Mouse (Mus musculus) thymus, postnatal 4 days (tissue): ENCODE data around the gene Tfap2a.

ENCODE experiments used
- DNase-seq: peaks from one replicate; pipeline ENCODE4 v3.0.0; 2021

Tfap2a gene

GRCm38 (mm10) chr13:40711661-40712525 is 26.3 kb downstream of the Tfap2a start:
- no peak for DNase-seq

DNA sequence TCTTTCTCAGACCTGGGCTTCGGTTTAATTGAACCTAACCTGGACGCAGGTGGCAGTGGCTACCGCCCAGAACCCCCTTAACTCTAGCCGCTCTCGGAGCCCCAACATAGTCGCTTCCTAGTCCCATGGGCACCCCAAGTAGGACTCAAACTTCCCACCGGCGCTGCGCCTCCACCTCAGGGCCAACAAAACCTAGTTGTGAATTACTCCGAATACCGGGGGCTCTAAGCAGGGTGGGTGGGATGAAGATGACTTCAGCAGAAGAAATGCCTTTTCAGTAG is 28.2 kb downstream of the Tfap2a start:
- no peak for DNase-seq

- DNase-seq = no peak
These were observed 28.7 kb downstream of the Tfap2a start for GRCm38 (mm10) chr13:40709321-40710061.

- DNase-seq = no peak
These were observed 29.3 kb downstream of the Tfap2a start for GRCm38 (mm10) chr13:40708913-40709312.

DNA sequence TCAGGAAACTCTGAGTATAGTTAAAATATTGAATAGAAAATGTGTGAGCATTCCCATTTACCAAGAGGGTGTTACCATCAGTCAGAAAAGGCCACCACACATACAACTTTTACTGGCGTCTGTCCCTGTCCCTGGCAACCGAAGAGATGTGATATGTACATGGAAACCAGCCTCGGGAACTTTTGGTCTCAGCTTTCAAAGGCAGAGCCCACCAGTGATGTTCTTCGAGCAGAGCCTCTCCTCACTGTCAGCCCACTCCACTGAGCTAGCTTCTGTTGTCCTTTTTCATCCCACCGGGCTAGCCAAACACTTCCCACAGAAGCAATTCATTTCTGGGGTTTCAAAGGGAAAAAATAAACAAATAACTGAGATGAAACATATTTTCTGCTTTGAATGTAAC is 29.9 kb downstream of the Tfap2a start:
- no peak for DNase-seq

GRCm38 (mm10) chr13:40707646-40708045 is 30.5 kb downstream of the Tfap2a start:
- DNase-seq = no peak

GRCm38 (mm10) chr13:40706612-40707011 is 31.6 kb downstream of the Tfap2a start:
- DNase-seq = no peak

DNA sequence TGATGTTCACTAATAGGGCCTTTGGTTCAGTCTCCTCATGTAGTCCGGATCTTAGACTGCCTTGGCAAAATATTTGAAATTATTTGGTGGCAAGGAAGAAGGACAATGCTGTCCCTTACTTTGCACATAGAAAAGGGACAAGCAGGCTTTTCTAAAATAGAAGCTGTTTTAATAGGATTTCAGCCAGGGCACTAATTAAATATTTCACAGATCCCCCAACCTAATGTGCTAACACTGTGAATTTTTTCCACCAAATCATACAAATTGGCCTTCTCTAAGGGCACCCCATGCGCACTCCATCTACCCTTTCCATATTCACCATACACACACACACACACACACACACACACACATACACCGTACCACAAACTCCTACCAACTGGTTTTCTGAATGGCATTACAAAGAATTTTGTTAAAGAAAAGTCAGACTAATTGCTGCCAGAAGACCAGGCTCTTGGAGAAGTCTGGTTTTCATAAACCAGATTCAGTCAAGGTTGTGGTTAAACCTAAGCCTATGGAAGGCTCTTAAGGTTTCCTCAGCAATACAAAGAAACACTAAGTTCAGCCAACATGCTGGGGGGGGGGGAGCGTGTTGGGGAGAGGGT is 32.3 kb downstream of the Tfap2a start:
- DNase-seq = no peak

GRCm38 (mm10) chr13:40704864-40705455 is 33.2 kb downstream of the Tfap2a start:
- DNase-seq = no peak

DNA sequence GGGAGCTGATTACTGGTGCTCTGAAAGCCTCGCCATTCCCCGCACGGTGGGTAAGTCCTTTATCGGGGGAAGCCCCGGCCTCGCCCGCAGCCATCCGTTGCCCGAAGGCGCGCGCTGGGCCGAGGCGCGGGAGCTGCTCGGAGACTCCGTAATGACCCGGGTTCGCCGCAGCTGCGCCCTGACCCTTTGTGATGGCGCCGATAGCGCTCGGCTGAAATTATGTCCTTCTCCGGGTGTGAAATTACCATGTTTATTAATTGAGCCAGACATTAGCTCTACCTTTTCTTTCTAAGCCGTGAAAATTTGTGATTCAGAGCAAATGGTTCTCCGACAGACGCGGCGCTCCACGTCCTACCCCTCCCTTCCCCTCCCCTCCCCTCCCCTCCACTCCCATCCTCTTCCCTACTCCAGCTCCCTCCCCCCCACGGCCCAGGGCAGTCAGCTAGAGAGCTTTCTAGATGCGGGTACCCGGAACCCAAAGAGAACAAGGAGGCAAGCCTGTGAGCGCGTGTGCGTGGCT is 34.1 kb downstream of the Tfap2a start:
- no peak for DNase-seq

DNA sequence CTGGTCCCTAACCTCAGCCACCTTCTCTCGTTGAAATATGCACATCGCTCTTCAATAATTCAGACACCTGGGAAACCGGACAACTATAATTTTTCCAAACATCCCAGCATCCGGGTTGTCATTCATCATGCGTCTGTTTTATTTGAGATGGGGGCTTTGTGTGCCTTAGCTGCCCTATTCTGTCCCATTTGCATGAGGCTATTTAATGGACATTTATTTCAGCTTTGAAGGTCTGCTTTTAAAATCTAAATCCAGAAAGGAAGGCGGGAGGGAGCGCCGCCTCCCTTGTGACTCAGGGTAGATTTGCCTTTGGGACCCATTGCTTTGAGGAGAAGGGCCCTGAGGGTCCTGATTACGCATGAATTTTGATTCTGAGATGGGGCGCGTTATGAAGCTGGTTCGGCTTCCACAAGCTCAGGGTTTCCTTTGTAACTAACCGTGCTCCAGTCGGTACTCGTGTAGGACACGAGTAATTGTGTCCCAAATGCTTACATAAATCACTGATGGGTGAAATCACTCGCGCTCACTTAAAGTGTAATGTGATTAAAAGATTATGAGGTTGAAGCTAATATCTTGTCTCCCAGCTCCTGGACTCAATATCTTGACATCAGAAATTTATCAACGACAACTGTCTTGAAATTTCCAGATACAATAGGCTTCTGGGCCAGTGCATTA is 34.9 kb downstream of the Tfap2a start:
- DNase-seq = no peak

DNA sequence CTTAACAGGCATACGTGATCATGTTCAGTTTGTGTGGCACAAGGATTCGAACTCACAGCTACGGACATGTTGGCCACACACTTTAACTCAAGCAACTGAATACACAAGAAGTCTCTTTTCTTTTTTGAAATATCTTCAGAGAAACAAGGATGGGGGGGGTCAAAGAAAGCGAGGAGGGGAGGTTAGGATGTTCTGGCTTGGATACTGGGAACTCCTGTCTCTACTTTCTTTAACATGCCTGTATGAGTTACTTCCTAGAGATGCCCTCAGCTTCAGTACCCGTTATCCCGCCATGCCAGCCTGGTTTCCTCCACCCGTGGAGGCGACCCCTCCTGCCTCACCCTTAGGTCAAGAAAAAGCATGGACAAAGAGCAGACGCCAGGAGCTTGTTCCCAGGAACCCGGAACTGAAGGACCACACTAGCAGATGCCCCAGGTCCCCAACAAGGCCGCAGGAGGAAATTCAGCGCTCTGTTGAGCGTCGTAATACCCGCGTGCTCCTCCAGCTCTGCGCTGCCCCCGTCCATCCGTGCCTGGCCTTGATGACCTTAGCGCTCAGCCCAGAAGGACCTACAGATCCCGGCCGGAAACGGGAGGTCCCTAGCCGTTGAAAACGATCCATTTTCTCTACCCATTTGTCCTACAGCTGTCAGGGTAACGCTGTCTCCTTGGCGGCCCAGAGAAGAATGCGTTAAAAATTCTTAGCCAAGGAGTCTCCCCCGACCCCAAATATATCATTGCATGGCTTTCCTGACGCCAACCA is 35.6 kb downstream of the Tfap2a start:
- DNase-seq = no peak

DNA sequence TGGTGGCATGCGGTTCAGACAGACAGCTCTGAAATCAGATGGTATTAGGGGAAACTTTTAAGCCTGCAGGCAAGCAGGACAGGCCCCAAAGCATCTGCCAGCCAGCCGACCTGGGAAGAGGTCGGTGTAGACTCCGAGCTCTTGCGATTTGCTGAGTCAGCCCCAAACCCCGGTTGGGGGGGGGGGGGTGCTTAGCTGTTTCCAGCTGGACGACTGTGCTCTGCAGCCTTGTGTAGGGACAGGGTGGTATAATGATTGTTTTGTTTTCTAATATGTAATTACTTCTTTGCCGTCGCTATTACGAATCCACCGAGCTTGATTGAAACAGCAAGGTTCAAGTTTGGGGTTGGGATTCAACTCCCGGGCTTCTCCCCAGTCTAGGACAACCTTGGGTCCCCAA is 36.5 kb downstream of the Tfap2a start:
- DNase-seq = no peak

DNA sequence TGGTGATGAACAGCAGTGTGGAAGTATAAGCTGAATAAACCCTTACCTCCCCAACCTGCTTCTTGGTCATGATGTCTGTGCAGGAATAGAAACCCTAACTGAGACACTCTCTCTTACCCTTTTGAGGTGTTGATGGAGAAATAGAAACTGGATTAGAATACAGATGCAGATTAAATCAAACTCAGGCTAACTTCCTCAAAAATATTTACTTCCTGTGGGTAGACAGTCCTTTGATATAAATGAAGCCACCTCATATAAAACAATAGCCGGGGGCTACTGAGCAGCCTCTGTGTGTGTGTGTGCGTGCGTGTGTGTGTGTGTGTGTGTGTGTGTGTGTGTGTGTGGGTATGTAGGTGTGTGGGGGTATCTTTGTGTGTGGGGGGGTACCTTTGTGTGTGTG is 52.4 kb downstream of the Tfap2a start:
- DNase-seq = no peak

DNA sequence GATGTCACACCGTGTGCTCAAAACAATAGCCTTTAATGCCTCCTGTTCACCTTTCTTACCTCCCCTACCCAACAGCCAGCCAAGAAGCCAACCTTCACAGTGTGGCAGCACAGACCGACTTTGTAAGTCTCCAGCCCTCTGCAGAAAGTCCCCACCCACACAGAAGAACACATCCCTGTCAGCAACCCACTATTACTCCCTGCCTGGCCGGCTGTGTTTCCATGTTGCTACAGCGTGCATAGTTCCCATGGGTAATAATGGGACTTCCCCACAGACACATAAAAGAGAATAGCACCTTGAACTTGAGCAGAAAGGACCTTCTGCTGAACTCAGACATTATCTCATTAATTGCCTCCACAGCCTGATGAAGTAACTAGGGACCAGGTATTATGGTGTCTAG is 61.4 kb downstream of the Tfap2a start:
- no peak for DNase-seq
